Mouse (Mus musculus) left cerebral cortex, adult 18-20 months (tissue): ENCODE results near the gene Osm. TPM values are rescaled to one million over a fixed set of nuclear protein-coding genes. Genes with fewer than 3 reads are reported as not detected.

Experiments used
- DNase-seq, 2 experiments: peaks; one replicate each; pipeline ENCODE4 v3.0.0; 2021 to 2022; ENCODE audit warnings: low spot score in 2 of 2, mixed read lengths in 1 of 2
- long read RNA-seq, 2 experiments: library from polyadenylated mRNA; stranded (forward); transcript quantifications; one replicate each; pipeline ENCODE4 v2.0.0; 2021
- total RNA-seq, 2 experiments: library from RNA; stranded (reverse); gene quantifications; 2 replicates each; pipeline ENCODE4 v1.2.3; 2021

Osm gene
- total RNA-seq = under 1 TPM in 1 of 2 experiments, not detected in 1; 0.19 TPM
- long read RNA-seq, experiment 1 = 0 reads
- long read RNA-seq, experiment 2 = 0 reads

- no peak for DNase-seq
Measured at GRCm38 (mm10) chr11:4235665-4236545, at the start of gene Osm. Osm (plus strand) TSS chr11:4236420.

GRCm38 (mm10) chr11:4186486-4187317, 49.5 kb upstream of the Osm start, which contains the start of gene Tbc1d10a:
Tbc1d10a (plus strand) TSS chr11:4186789.
- DNase-seq = peak; percentile 96 to 97

GRCm38 (mm10) chr11:4187318-4187700, 48.9 kb upstream of the Osm start:
- no peak for DNase-seq

GRCm38 (mm10) chr11:4189182-4189581, 47.0 kb upstream of the Osm start:
- DNase-seq = no peak

GRCm38 (mm10) chr11:4190677-4191076, 45.5 kb upstream of the Osm start:
- peak in 1 of 2 experiments; percentile 20 for DNase-seq

- DNase-seq = no peak
Measured at GRCm38 (mm10) chr11:4192757-4193156, 43.5 kb upstream of the Osm start.

- no peak for DNase-seq
Measured at GRCm38 (mm10) chr11:4193420-4193819, 42.8 kb upstream of the Osm start.

- DNase-seq = no peak
Measured at GRCm38 (mm10) chr11:4195597-4196031, 40.6 kb upstream of the Osm start.

GRCm38 (mm10) chr11:4196636-4197035, 39.6 kb upstream of the Osm start:
- DNase-seq = no peak

- no peak for DNase-seq
Measured at GRCm38 (mm10) chr11:4197691-4198090, 38.5 kb upstream of the Osm start.

GRCm38 (mm10) chr11:4201981-4202700, 34.1 kb upstream of the Osm start:
- no peak for DNase-seq

GRCm38 (mm10) chr11:4202995-4203704, 33.1 kb upstream of the Osm start:
- DNase-seq = no peak

GRCm38 (mm10) chr11:4203705-4204074, 32.5 kb upstream of the Osm start:
- DNase-seq = no peak

GRCm38 (mm10) chr11:4205097-4205655, 31.0 kb upstream of the Osm start:
- DNase-seq = no peak

GRCm38 (mm10) chr11:4205951-4206350, 30.3 kb upstream of the Osm start:
- no peak for DNase-seq

GRCm38 (mm10) chr11:4206563-4206962, 29.7 kb upstream of the Osm start:
- no peak for DNase-seq

GRCm38 (mm10) chr11:4207655-4208054, 28.6 kb upstream of the Osm start:
- DNase-seq = no peak

GRCm38 (mm10) chr11:4209556-4209955, 26.7 kb upstream of the Osm start:
- no peak for DNase-seq

GRCm38 (mm10) chr11:4210786-4211185, 25.4 kb upstream of the Osm start:
- DNase-seq = no peak

GRCm38 (mm10) chr11:4213107-4213506, 23.1 kb upstream of the Osm start:
- no peak for DNase-seq
